Mouse (Mus musculus): ENCODE results near the gene Baz2b.

The Baz2b gene

DNA sequence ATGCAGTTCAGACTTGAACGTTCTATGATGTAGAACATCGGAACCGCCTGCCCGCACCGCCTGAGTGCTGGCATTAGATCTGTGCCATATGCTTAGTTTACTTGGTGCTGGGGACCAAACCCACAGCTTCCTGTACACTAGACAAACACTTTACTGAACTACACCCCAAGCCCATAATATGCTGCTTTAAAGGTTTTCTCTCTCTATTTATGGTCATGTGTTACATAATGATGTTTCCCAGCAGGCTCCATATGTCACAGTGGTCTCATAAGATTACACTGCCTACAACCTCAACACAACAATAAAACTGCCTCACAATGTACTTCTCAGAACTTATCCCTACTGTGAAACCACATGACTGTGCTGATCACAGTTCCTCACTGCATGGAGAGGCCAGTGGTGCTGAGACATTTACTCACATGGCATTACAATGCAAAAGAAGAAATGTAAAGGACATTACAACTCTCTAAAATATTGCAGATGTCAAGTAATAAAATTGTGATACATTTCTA, 9.5 kb downstream of the Baz2b start:
- DNase-seq, result no peak

GRCm38 (mm10) chr2:60196841-60197240, 12.8 kb downstream of the Baz2b start:
- no peak for DNase-seq

DNA sequence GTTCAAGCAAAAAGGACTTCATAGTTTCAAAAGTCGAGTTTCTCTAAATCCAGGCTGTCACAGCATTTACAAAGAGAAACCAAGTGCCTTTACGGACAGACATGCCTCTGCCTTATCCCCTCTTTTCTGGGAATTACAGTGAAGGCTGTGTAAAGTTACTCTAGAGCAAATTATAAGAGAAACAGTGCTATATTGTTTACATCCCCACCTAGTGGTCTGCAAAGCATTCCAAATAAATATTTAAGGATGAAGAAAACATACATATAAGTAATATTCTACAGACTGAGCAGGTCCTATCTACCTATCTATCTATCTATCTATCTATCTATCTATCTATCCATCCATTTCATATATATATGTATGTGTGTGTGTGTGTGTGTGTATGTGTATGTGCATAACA, 27.9 kb downstream of the Baz2b start:
- DNase-seq, result no peak

DNA sequence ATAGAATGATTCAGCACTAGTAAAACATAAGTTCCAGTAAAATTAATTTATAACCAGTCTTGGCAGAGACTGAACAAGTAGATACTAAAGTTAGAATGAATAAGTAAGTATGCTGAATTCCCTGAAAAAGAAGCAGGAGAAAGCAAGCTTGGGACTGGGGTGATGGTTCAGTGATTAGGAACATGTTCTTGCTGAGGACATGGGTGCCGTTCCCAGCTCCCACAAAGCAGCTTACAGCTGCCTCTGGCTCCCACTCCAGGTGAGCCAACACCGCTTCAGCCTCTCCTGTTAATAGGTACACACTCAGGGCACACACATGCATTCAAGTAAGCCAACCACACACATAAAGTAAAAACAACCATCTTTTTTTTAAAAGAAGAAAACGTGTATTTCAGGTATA, 32.1 kb downstream of the Baz2b start:
- no peak for DNase-seq

- DNase-seq, result peak; percentile 89
Measured at GRCm38 (mm10) chr2:60176087-60176486, 33.6 kb downstream of the Baz2b start.

GRCm38 (mm10) chr2:60175078-60175477, 34.6 kb downstream of the Baz2b start:
- DNase-seq, result peak; percentile 72

- DNase-seq, result peak; percentile 93
Measured at GRCm38 (mm10) chr2:60173595-60173994, 36.0 kb downstream of the Baz2b start.

DNA sequence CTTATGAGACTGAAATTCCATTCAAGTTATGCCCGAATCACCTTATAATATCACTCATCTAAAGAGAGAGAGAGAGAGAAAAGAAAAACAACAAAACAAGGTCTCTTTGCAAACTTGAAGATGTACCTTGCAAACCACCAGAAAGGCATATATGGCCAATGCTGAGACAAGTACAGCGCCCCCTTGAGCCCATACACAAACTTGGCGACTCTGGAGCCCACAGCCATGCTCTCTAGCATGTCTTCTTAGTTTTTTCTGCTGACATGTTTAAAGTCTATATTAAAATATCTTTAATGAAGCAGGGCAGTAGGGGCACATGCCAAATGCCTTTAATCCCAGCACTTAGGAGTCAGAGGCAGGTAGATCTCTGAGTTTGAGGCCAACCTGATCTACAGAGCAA, 36.4 kb downstream of the Baz2b start:
- peak; percentile 70 for DNase-seq

DNA sequence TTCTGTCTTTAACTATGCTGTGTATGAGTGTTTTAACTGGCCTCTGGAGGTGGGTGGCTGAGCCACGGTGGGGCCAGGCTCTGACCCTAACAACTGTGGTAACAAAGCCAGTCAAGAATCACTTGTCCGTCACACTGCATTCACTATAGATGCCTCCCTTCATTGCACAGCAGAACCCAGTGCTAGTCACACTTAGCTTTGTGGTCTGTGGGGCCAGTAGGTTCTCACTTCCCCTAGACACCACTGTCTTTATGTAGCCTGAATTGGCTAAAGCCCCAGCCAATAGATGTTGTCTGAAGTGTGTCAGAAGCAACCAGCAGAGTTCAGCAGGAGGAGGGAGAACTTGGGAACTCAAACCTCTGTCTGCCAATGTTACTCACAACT, 37.1 kb downstream of the Baz2b start:
- peak; percentile 96 for DNase-seq

DNA sequence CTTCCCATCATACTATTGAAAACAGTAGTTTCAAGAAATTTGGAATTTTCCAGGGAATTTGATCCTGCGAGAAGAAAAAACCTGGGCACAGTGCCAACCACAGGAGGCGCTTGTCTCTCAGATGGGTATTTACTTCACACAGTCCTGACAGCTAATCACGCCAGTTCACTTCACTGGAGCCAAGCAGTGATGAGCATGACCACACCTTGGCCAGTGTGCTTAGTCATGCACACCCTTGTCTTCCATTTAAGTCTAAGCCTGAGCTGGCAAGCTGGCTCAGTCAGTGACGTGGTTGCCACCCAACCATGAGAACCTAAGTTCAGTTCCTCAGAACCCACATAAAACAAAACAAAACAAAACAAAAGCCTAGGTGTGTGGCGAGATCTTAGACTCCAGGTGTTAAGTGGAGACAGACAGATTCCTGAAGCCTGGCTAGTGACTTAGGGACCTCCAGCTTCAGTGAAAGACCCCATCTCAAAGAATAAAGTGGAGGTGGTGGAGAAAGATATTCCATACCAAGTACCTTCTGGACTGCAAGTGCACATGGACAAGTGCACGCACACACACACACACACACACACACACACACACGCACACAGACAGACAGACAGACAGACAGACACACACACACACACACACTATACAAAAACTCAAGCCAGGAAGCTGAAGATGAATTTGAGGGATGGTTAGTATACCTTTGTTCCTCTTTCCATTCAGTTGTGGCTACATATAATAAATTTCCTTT, 37.7 kb downstream of the Baz2b start:
- DNase-seq, result peak; percentile 91

DNA sequence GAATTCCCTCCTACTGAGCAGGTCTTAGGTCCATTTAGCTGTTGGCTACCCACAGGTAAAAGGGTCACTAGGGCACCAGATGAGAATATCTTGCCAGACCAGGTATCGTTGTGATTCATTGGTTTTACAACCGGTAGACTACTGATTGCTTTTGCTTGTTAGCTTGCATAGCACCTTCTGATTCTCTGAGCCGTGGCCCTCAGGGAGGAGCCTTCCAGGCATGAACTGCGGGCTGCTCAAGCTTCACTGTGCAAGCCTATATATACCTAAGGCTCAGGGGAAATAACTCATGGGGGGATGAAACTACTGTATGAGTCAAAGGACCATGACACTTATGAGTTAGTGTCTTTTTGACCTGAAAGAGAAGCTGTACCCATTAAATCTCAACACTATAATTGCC, 42.8 kb downstream of the Baz2b start:
- peak; percentile 63 for DNase-seq

- DNase-seq, result no peak
Measured at GRCm38 (mm10) chr2:60165679-60166078, 44.0 kb downstream of the Baz2b start.

DNA sequence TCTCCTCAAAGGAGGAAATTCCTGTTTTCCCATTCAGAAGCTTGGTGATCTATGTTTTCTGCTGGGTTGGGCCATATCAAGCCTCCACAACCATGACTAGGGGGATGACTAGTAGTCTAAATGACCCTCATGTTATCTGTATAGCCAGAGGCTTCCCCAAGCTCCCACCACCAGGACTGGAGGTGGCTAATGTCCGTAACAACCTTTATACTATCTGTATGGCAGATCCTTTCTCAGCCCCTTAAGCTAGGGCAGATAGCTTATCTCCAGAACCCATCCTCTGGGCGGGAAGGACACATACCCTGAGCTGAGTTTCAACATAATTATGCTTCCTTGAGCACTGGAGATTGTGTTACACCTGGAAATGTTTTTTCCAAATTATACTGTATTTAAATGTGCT, 45.9 kb downstream of the Baz2b start:
- no peak for DNase-seq

GRCm38 (mm10) chr2:60152481-60152880, 57.2 kb downstream of the Baz2b start:
- DNase-seq, result peak; percentile 44

- DNase-seq, result peak; percentile 5
Measured at GRCm38 (mm10) chr2:60148651-60149050, 61.0 kb downstream of the Baz2b start.

GRCm38 (mm10) chr2:60147428-60147827, 62.2 kb downstream of the Baz2b start:
- peak; percentile 55 for DNase-seq

GRCm38 (mm10) chr2:60145742-60146141, 63.9 kb downstream of the Baz2b start:
- DNase-seq, result peak; percentile 75

DNA sequence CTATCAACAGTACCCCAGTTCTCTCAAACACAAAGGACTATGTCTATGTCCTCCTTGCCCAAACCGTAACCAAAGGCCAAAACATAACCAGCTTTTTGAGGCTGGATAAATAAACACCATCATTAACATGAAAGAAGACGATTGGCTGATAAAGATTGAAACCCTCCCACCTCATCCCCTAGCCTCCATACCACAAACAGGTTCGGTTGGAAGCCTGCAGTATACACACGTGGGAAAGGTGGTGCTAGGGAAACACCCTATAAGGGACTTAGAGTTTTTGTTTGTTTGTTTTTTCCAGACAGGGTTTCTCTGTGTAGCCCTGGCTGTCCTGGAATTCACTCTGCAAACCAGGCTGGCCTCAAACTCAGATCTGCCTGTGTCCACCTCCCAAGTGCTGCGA, 66.3 kb downstream of the Baz2b start:
- peak; percentile 44 for DNase-seq

DNA sequence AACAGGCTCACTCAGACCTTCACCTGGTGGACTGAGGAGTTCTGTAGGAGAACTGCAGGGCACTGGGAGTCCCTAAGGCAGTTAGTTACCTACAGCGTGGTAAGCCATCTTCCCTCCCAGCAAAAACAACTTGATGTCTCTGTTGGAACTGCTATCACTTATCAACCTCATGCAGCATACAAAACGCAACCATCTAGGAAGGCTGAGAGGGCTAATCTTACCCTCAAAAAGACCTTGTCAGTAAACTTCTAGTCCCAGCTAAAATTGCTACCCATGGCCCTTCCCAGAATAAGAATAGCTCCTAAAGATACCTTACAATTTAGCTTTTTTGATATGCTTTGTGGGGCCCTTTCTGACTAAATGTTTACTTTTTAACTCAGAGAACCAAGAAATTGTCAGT, 67.4 kb downstream of the Baz2b start:
- DNase-seq, result peak; percentile 18

GRCm38 (mm10) chr2:60138751-60139162, 70.9 kb downstream of the Baz2b start:
- peak; percentile 68 for DNase-seq

GRCm38 (mm10) chr2:60135796-60136195, 73.8 kb downstream of the Baz2b start:
- peak; percentile 56 for DNase-seq

- DNase-seq, result peak; percentile 82
Measured at GRCm38 (mm10) chr2:60134958-60135357, 74.7 kb downstream of the Baz2b start.

DNA sequence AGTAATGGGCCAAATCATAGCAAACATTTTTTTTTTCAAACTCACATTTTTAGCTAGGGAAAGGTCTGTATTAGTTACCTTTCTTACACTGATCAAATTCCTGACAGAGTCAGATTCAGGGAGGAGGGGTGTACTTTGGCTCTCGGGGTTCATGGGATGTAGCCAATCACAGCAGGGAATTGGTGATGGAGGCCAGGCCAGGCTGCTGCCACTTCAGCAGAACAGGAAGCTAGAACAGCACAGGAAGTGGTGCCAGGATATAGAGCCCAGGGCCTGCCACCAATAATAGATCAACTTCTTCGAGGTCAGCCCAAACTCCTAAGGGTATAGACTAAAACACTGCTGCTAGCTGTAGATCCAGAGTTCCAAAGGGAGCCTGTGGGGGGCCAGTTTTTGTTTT, 76.6 kb downstream of the Baz2b start:
- peak; percentile 61 for DNase-seq

- DNase-seq, result peak; percentile 77
Measured at GRCm38 (mm10) chr2:60132269-60133042, 77.2 kb downstream of the Baz2b start.

Data from heart, adult 11 months (tissue).